Mouse (Mus musculus) forebrain, embryonic 14.5 days (tissue): ENCODE results near the gene Pdia5. TPM values are rescaled to one million over a fixed set of nuclear protein-coding genes. Genes with fewer than 3 reads are reported as not detected.
A peak's percentile ranks its signal among the peaks of the same experiment; 100 is the strongest.

ENCODE experiments used
- ATAC-seq: fragments of 200-750 bp; cut with Nextera tagmentation; 2 replicates; pipeline ENCODE4 v1.8.0; 2017; ENCODE audit warnings: mild to moderate bottlenecking, moderate library complexity
- DNase-seq: peaks from one replicate; pipeline ENCODE4 v3.0.0-alpha.2; 2015; ENCODE audit warnings: low spot score
- H3K27ac ChIP-seq: fragments of 300-500 bp; sonication (generic); 2 replicates; pipeline ENCODE4 v1.5.1; 2014; ENCODE audit warnings: low read depth, mild to moderate bottlenecking, control low read depth, low read length, moderate library complexity
- H3K27me3 ChIP-seq: fragments of 300-500 bp; sonication (generic); replicated peaks from 2 replicates; pipeline ENCODE4 v1.6.1; 2014; ENCODE audit warnings: low read length, control low read depth, mixed read lengths; ENCODE audit not compliant: control insufficient read depth, insufficient read depth
- H3K36me3 ChIP-seq: fragments of 300-500 bp; sonication (generic); 2 replicates; pipeline ENCODE4 v1.6.1; 2014; ENCODE audit warnings: low read length, control low read depth; ENCODE audit not compliant: control insufficient read depth, insufficient read depth
- H3K4me1 ChIP-seq: fragments of 300-500 bp; sonication (generic); 2 replicates; pipeline ENCODE4 v1.6.1; 2014; ENCODE audit warnings: antibody characterized with exemption, low read length, control low read depth; ENCODE audit not compliant: control insufficient read depth, insufficient read depth
- H3K4me2 ChIP-seq: fragments of 300-500 bp; sonication (generic); 2 replicates; pipeline ENCODE4 v1.6.1; 2014; ENCODE audit warnings: mild to moderate bottlenecking, control low read depth, low read length
- H3K4me3 ChIP-seq: fragments of 300-500 bp; sonication (generic); 2 replicates; pipeline ENCODE4 v1.5.1; 2014; ENCODE audit warnings: low read depth, low read length, control low read depth
- H3K9ac ChIP-seq: fragments of 300-500 bp; sonication (generic); 2 replicates; pipeline ENCODE4 v1.6.1; 2014; ENCODE audit warnings: mild to moderate bottlenecking, low read length, control low read depth, moderate library complexity
- H3K9me3 ChIP-seq: fragments of 300-500 bp; sonication (generic); replicated peaks from 2 replicates; pipeline ENCODE4 v1.6.1; 2016; ENCODE audit warnings: low read length, control low read depth, mixed read lengths; ENCODE audit not compliant: control insufficient read depth
- WGBS: fragments of 180-500 bp; shearing (Covaris S2); extraction: QIAGEN DNeasy Blood & Tissue Kit; methylation state at CpG from one replicate; pipeline ENCODE4 v1.1.7; 2014; 5-methylcytosine and 5-hydroxymethylcytosine counted together
- polyA plus RNA-seq: library from polyadenylated mRNA; unstranded; fragments of >200 nt; fragmentation: Nextera tagmentation; extraction: Ambion mirVana; gene quantifications from 2 replicates; pipeline ENCODE4 v1.2.1, GENCODE M21; 2014

The Pdia5 gene
- polyA plus RNA-seq, 1 experiment from 2014 or later, result 7.2 TPM

GRCm38 (mm10) chr16:35459584-35459983, 31.1 kb downstream of the Pdia5 start:
- DNase-seq (peak; percentile 34), ATAC-seq (0 out of 2 replicates have a peak, but pooled peaks have one; percentile 44)
- Histone ChIP-seq H3K9ac (no peak overlapping the region), H3K27me3 (no peaks in the 10 kb centered on the region), H3K4me2 (no peak overlapping the region), H3K4me1 (peaks cover under 1% of the 10 kb centered on the region; the same call in 1 of the 2 replicates), H3K36me3 (no peaks in the 10 kb centered on the region), H3K9me3 (no peaks in the 10 kb centered on the region), H3K4me3 (no peak overlapping the region), H3K27ac (no peak overlapping the region)
- WGBS, result 10% methylated on average over 7 of the region's 7 CpGs

DNA sequence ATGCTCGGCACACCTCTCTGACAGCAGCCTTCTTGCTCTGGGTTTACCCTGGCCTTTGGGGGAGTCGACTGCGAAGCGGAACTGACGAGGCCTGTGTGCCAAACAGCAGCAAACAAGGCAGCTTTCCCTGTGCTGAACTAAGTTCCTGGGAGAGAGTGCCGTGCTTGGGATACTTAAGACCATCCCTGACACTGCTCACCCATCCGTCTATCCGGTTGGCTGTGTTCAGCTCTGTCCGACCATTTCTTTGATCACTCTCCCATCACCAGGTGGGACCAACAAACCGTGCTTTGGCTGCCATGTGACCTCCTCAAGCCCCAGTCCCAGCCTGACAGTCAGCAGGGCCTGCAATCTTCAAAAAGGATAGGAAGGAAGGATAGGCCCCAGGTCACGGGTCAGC, 32.4 kb downstream of the Pdia5 start:
- no peak overlapping the region for H3K4me2 ChIP-seq

DNA sequence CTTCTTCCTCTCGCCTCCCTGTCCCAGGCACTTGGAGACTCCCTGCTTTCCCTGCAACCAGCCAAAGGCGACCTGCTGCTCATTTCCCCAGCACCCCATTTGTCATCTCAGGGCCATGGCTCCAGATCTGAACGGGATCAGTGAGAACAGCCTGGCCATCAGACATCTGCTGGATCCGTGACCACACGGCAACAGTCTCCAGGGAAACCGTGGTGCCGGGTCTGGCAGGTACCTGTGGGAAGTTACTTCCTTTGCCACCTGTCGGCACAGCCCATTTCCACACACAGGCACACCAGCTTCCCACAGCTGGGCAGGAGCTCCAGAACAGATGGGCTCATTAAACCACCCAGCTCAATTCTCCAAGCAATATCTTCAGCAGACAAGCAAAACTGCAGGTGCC, 33.2 kb downstream of the Pdia5 start:
- H3K27ac ChIP-seq, result no peak overlapping the region
- 86% methylated on average over 8 of the region's 8 CpGs for WGBS
- no peak overlapping the region for H3K9ac ChIP-seq
- no peaks in the 10 kb centered on the region for H3K36me3 ChIP-seq
- no peaks in the 10 kb centered on the region for H3K4me1 ChIP-seq
- H3K9me3 ChIP-seq, result no peaks in the 10 kb centered on the region
- DNase-seq, result no peak
- ATAC-seq, result no peak
- no peak overlapping the region for H3K4me2 ChIP-seq
- H3K27me3 ChIP-seq, result no peaks in the 10 kb centered on the region
- no peak overlapping the region for H3K4me3 ChIP-seq

More for the DNA sequence above, 32.4 kb downstream of the Pdia5 start:
- Histone ChIP-seq H3K4me1 (no peaks in the 10 kb centered on the region), H3K9ac (no peak overlapping the region), H3K27me3 (no peaks in the 10 kb centered on the region), H3K36me3 (no peaks in the 10 kb centered on the region), H3K4me3 (no peak overlapping the region), H3K27ac (no peak overlapping the region), H3K9me3 (no peaks in the 10 kb centered on the region)
- WGBS, result 87% methylated on average over 11 of the region's 11 CpGs
- no peak for ATAC-seq
- no peak for DNase-seq

GRCm38 (mm10) chr16:35457011-35457419, 33.7 kb downstream of the Pdia5 start:
- WGBS, result 91% methylated on average over 7 of the region's 7 CpGs
- no peak for DNase-seq
- Histone ChIP-seq H3K27me3 (no peaks in the 10 kb centered on the region), H3K4me3 (no peak overlapping the region), H3K36me3 (no peaks in the 10 kb centered on the region), H3K4me2 (no peak overlapping the region), H3K9me3 (no peaks in the 10 kb centered on the region), H3K4me1 (no peaks in the 10 kb centered on the region), H3K27ac (no peak overlapping the region), H3K9ac (no peak overlapping the region)
- ATAC-seq, result no peak

- H3K27me3 ChIP-seq, result no peaks in the 10 kb centered on the region
- no peak overlapping the region for H3K4me2 ChIP-seq
- ATAC-seq (no peak), DNase-seq (no peak)
- no peaks in the 10 kb centered on the region for H3K4me1 ChIP-seq
- no peaks in the 10 kb centered on the region for H3K36me3 ChIP-seq
- no peak overlapping the region for H3K27ac ChIP-seq
- 93% methylated on average over 9 of the region's 9 CpGs for WGBS
- H3K4me3 ChIP-seq, result no peak overlapping the region
- H3K9me3 ChIP-seq, result no peaks in the 10 kb centered on the region
- H3K9ac ChIP-seq, result no peak overlapping the region
Observed at GRCm38 (mm10) chr16:35456305-35456704, 34.4 kb downstream of the Pdia5 start.

DNA sequence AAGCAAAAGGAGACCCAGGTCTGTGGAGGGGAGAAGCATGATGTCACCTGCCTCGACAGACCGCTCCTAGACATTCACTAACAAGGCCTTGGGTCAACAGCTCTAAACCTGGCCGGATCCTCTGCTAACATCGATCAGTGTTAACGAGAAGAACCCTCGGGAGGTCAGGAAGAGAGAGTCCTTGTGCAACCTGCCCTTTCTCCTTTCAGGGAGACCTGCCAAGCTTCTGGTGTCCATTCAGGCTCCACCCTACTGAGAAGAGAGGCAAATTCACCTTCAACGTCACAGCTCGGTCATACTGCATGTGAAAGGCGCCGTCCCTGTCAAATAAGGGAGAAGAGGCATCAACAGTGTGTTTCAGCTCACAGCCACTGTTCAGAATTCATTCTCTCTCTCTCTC, 34.9 kb downstream of the Pdia5 start:
- Histone ChIP-seq H3K4me2 (no peak overlapping the region), H3K9ac (no peak overlapping the region)
- WGBS, result 90% methylated on average over 10 of the region's 10 CpGs

GRCm38 (mm10) chr16:35450018-35450630, 40.5 kb downstream of the Pdia5 start:
- Histone ChIP-seq H3K4me3 (no peak overlapping the region), H3K27ac (peak overlapping the region; percentile 33; the same call in 1 of the 2 replicates), H3K4me2 (no peak overlapping the region), H3K9me3 (no peaks in the 10 kb centered on the region), H3K36me3 (no peaks in the 10 kb centered on the region), H3K9ac (no peak overlapping the region), H3K27me3 (no peaks in the 10 kb centered on the region), H3K4me1 (no peaks in the 10 kb centered on the region)
- DNase-seq (peak; percentile 58), ATAC-seq (peak; percentile 74)
- WGBS, result 73% methylated on average over 16 of the region's 16 CpGs

More for the DNA sequence above, 34.9 kb downstream of the Pdia5 start:
- ATAC-seq (no peak), DNase-seq (no peak)
- Histone ChIP-seq H3K4me1 (no peaks in the 10 kb centered on the region), H3K36me3 (no peaks in the 10 kb centered on the region), H3K27me3 (no peaks in the 10 kb centered on the region), H3K4me3 (no peak overlapping the region), H3K9me3 (no peaks in the 10 kb centered on the region), H3K27ac (no peak overlapping the region)

- Histone ChIP-seq H3K27ac (no peak overlapping the region), H3K4me1 (no peaks in the 10 kb centered on the region), H3K9ac (no peak overlapping the region), H3K36me3 (no peaks in the 10 kb centered on the region), H3K27me3 (no peaks in the 10 kb centered on the region), H3K4me2 (no peak overlapping the region), H3K4me3 (no peak overlapping the region), H3K9me3 (no peaks in the 10 kb centered on the region)
- 93% methylated on average over 4 of the region's 4 CpGs for WGBS
- no peak for ATAC-seq
- no peak for DNase-seq
Observed at GRCm38 (mm10) chr16:35442026-35442415, 48.7 kb downstream of the Pdia5 start.

DNA sequence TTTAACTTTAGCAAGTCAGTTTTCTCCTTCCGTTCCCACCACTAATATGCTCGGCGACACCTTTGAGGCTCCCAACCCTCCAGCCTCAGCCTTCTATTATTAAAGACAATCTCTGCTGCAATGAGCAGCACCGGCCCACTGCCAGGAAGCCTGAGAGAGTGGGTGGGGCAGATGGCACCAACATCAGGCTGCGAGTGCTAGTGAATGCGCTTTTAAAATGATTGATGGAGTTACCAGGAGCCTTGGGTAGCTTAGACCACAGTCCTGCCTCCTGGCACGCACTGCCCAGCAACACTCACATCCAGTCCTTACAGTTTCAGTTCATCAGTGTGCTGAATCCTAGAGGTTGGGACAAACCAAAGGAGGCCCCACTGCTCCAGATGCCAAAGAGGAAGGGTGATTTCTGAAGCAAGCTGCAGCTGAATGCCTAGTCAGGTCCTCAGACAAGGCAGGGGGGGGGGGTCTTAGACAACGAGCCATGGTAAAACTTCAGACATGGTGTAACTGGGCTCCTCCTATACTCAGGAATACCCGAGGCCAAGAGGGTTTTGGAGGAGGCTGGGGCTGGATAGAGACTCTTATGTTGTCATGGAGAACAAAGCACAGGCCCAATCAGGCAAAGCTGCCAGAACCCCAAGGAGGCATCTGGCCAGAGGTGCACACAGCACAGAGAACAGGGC, 49.2 kb downstream of the Pdia5 start:
- Histone ChIP-seq H3K9me3 (no peaks in the 10 kb centered on the region), H3K27ac (no peak overlapping the region), H3K27me3 (no peaks in the 10 kb centered on the region), H3K4me3 (no peak overlapping the region), H3K4me2 (no peak overlapping the region), H3K36me3 (no peaks in the 10 kb centered on the region), H3K4me1 (no peaks in the 10 kb centered on the region), H3K9ac (no peak overlapping the region)
- 82% methylated on average over 9 of the region's 9 CpGs for WGBS
- no peak for DNase-seq
- no peak for ATAC-seq
